In genomic region chr7:79831585-79831984, GRCm38 (mm10) we compare ENCODE assay signal across 12 mouse cellular contexts. TPM values are rescaled to one million over a fixed set of nuclear protein-coding genes. Genes with fewer than 3 reads are reported as not detected.
DNase-seq lines count a peak whose midpoint lies in the region; ATAC-seq and TF ChIP-seq lines count a peak whose summit lies in the region.
"Had no signal": no experiment of that assay in that cellular context is flagged by ENCODE, and none has a peak within 500 bp of the region (broad histone marks: within the 10 kb centered on the region; RNA-seq: fewer than 3 reads in every experiment).

No protein-coding gene starts in this region.

- TF ChIP-seq CTCF in forebrain, postnatal 0 days (IDR thresholded peaks at IDR 0.05; ENCODE audit: low read depth), result no peak
- no peak for TF ChIP-seq CTCF in lung, postnatal 0 days (IDR thresholded peaks at IDR 0.05)

- TF ChIP-seq EP300 in lung, postnatal 0 days (IDR thresholded peaks at IDR 0.05), result no peak

- no peak for ATAC-seq in forebrain, postnatal 0 days
- ATAC-seq in forebrain, embryonic 16.5 days, result no peak
- peak; percentile 62 for ATAC-seq in lung, postnatal 0 days
- no peak for ATAC-seq in midbrain, embryonic 11.5 days (ENCODE audit: low FRiP score)
- ATAC-seq: forebrain, embryonic 15.5 days; Patski had no signal

- H3K36me3 ChIP-seq in forebrain, postnatal 0 days (ENCODE audit: insufficient read depth), result no peaks in the 10 kb centered on the region
- no peaks in the 10 kb centered on the region for H3K36me3 ChIP-seq in forebrain, embryonic 16.5 days (ENCODE audit: control insufficient read depth, insufficient read depth)
- no peaks in the 10 kb centered on the region for H3K36me3 ChIP-seq in lung, postnatal 0 days (ENCODE audit: insufficient read depth, low read length)
- no peaks in the 10 kb centered on the region for H3K36me3 ChIP-seq in midbrain, embryonic 11.5 days (ENCODE audit: control insufficient read depth, insufficient read depth, low read length)
- H3K36me3 ChIP-seq: forebrain, embryonic 15.5 days; midbrain, embryonic 12.5 days had no signal

- no peak overlapping the region for H3K27ac ChIP-seq in forebrain, postnatal 0 days (ENCODE audit: low read depth, low read length)
- no peak overlapping the region for H3K27ac ChIP-seq in forebrain, embryonic 16.5 days (ENCODE audit: low read length)
- H3K27ac ChIP-seq in lung, postnatal 0 days (ENCODE audit: low read length), result peak overlapping the region; percentile 74
- H3K27ac ChIP-seq in midbrain, embryonic 11.5 days (ENCODE audit: low read depth, low read length), result no peak overlapping the region
- H3K27ac ChIP-seq: forebrain, embryonic 15.5 days; midbrain, embryonic 12.5 days had no signal

- no peaks in the 10 kb centered on the region for H3K9me3 ChIP-seq in forebrain, postnatal 0 days (ENCODE audit: low read length)
- H3K9me3 ChIP-seq in forebrain, embryonic 16.5 days (ENCODE audit: control insufficient read depth, low read length), result no peaks in the 10 kb centered on the region
- H3K9me3 ChIP-seq in lung, postnatal 0 days (ENCODE audit: low read length), result no peaks in the 10 kb centered on the region
- H3K9me3 ChIP-seq in midbrain, embryonic 11.5 days (ENCODE audit: control insufficient read depth, low read length), result no peaks in the 10 kb centered on the region
- H3K9me3 ChIP-seq: forebrain, embryonic 15.5 days; midbrain, embryonic 12.5 days had no signal

- DNase-seq in forebrain, postnatal 0 days, result peak; percentile 11
- DNase-seq in heart, adult 8-10 months (ENCODE audit: low spot score), result peak; percentile 36
- peak; percentile 55 for DNase-seq in kidney, adult 9 months
- peak; percentile 77 for DNase-seq in lung, postnatal 0 days (ENCODE audit: low spot score)
- no peak for DNase-seq in midbrain, embryonic 11.5 days (ENCODE audit: low spot score, missing footprints)
- DNase-seq in right cerebral cortex, postnatal 25 days, result no peak
- DNase-seq in ovary, postnatal 14 days (ENCODE audit: low spot score), result no peak
- DNase-seq: left cerebral cortex, postnatal 4 days had no signal

- no peak overlapping the region for H3K9ac ChIP-seq in forebrain, postnatal 0 days
- H3K9ac ChIP-seq in forebrain, embryonic 16.5 days (replicated peaks; ENCODE audit: low read depth, low read length), result no peak overlapping the region
- no peak overlapping the region for H3K9ac ChIP-seq in lung, postnatal 0 days (replicated peaks; ENCODE audit: low read depth)
- no peak overlapping the region for H3K9ac ChIP-seq in midbrain, embryonic 11.5 days (ENCODE audit: low read length)
- H3K9ac ChIP-seq: forebrain, embryonic 15.5 days; midbrain, embryonic 12.5 days had no signal

- WGBS in forebrain, postnatal 0 days, result 60% methylated on average over 6 of the region's 6 CpGs
- 63% methylated on average over 6 of the region's 6 CpGs for WGBS in forebrain, embryonic 16.5 days
- 22% methylated on average over 6 of the region's 6 CpGs for WGBS in lung, postnatal 0 days
- 85% methylated on average over 6 of the region's 6 CpGs for WGBS in midbrain, embryonic 11.5 days

- H3K4me3 ChIP-seq in forebrain, postnatal 0 days (ENCODE audit: low read depth, low read length), result no peak overlapping the region
- no peak overlapping the region for H3K4me3 ChIP-seq in forebrain, embryonic 16.5 days (replicated peaks; ENCODE audit: low read length)
- no peak overlapping the region for H3K4me3 ChIP-seq in lung, postnatal 0 days (ENCODE audit: low read depth, low read length)
- no peak overlapping the region for H3K4me3 ChIP-seq in midbrain, embryonic 11.5 days (ENCODE audit: low read depth, low read length)
- H3K4me3 ChIP-seq: forebrain, embryonic 15.5 days; midbrain, embryonic 12.5 days had no signal

- no peak overlapping the region for H3K4me2 ChIP-seq in forebrain, postnatal 0 days (ENCODE audit: low read depth)
- no peak overlapping the region for H3K4me2 ChIP-seq in forebrain, embryonic 16.5 days (ENCODE audit: low read length)
- no peak overlapping the region for H3K4me2 ChIP-seq in lung, postnatal 0 days (replicated peaks; ENCODE audit: low read depth, low read length)
- H3K4me2 ChIP-seq in midbrain, embryonic 11.5 days, result no peak overlapping the region
- H3K4me2 ChIP-seq: forebrain, embryonic 15.5 days; midbrain, embryonic 12.5 days had no signal

- H3K27me3 ChIP-seq in forebrain, postnatal 0 days (ENCODE audit: insufficient read depth, low read length), result no peaks in the 10 kb centered on the region
- no peaks in the 10 kb centered on the region for H3K27me3 ChIP-seq in forebrain, embryonic 16.5 days (replicated peaks; ENCODE audit: control insufficient read depth, insufficient read depth, low read length)
- H3K27me3 ChIP-seq in lung, postnatal 0 days (replicated peaks; ENCODE audit: insufficient read depth, low read length), result no peaks in the 10 kb centered on the region
- no peaks in the 10 kb centered on the region for H3K27me3 ChIP-seq in midbrain, embryonic 11.5 days (ENCODE audit: control insufficient read depth, insufficient read depth, low read length)
- H3K27me3 ChIP-seq: forebrain, embryonic 15.5 days; midbrain, embryonic 12.5 days; Patski had no signal

- no peaks in the 10 kb centered on the region for H3K4me1 ChIP-seq in forebrain, postnatal 0 days (ENCODE audit: insufficient read depth)
- H3K4me1 ChIP-seq in forebrain, embryonic 16.5 days (replicated peaks; ENCODE audit: control insufficient read depth, insufficient read depth, low read length), result no peaks in the 10 kb centered on the region
- no peaks in the 10 kb centered on the region for H3K4me1 ChIP-seq in lung, postnatal 0 days (ENCODE audit: insufficient read depth, low read depth, low read length)
- no peaks in the 10 kb centered on the region for H3K4me1 ChIP-seq in midbrain, embryonic 11.5 days (ENCODE audit: control insufficient read depth, insufficient read depth, low read length)
- H3K4me1 ChIP-seq: forebrain, embryonic 15.5 days; midbrain, embryonic 12.5 days had no signal

RNA-seq across cellular contexts. Expression of gene Mesp2, which starts 21.1 kb away (rescaled TPM):
- total RNA-seq in forebrain, postnatal 0 days (2014; rRNA removed), result 0.77 and 1.00 TPM in 2 replicates
- 2.1 TPM in 2 replicates for polyA plus RNA-seq in forebrain, postnatal 0 days (2015; fragmentation: Nextera tagmentation; extraction: Ambion mirVana)
- 1.5 and 2.0 TPM in 2 replicates for polyA plus RNA-seq in forebrain, embryonic 16.5 days (2015; fragmentation: Nextera tagmentation; extraction: Ambion mirVana)
- under 1 TPM in 3 of 4 experiments, not detected in 1; 0.22 to 0.23 (median 0.22) TPM for total RNA-seq in heart, adult 8-10 months (2022)
- 0.92 and 0.99 TPM in 2 replicates for polyA plus RNA-seq in lung, postnatal 0 days (2015; fragmentation: Nextera tagmentation; extraction: Ambion mirVana)
- polyA plus RNA-seq in midbrain, embryonic 11.5 days (2014; fragmentation: Nextera tagmentation; extraction: Ambion mirVana), result 0.40 TPM in 2 replicates

RNA-seq across cellular contexts. Expression of gene Anpep, which starts 29.3 kb away (rescaled TPM):
- 3.4 and 5.8 TPM in 2 replicates for total RNA-seq in forebrain, postnatal 0 days (2014; rRNA removed)
- polyA plus RNA-seq in forebrain, postnatal 0 days (2015; fragmentation: Nextera tagmentation; extraction: Ambion mirVana), result 3.7 and 4.7 TPM in 2 replicates
- polyA plus RNA-seq in forebrain, embryonic 16.5 days (2015; fragmentation: Nextera tagmentation; extraction: Ambion mirVana), result 2.1 and 3.6 TPM in 2 replicates
- total RNA-seq in heart, adult 8-10 months (2022), result 10 to 100 TPM in 3 of 4 experiments, 1 to 10 TPM in 1; 9.2 to 16.4 (median 10.3) TPM
- 11.6 TPM in 2 replicates for polyA plus RNA-seq in lung, postnatal 0 days (2015; fragmentation: Nextera tagmentation; extraction: Ambion mirVana)
- polyA plus RNA-seq in midbrain, embryonic 11.5 days (2014; fragmentation: Nextera tagmentation; extraction: Ambion mirVana), result 3.4 and 5.6 TPM in 2 replicates

RNA-seq across cellular contexts. Expression of gene Mesp1, which starts 38.0 kb away (rescaled TPM):
- total RNA-seq in forebrain, postnatal 0 days (2014; rRNA removed), result 0.23 and 1.6 TPM in 2 replicates
- 0.77 and 1.1 TPM in 2 replicates for polyA plus RNA-seq in forebrain, postnatal 0 days (2015; fragmentation: Nextera tagmentation; extraction: Ambion mirVana)
- not detected in 2 replicates for polyA plus RNA-seq in forebrain, embryonic 16.5 days (2015; fragmentation: Nextera tagmentation; extraction: Ambion mirVana)
- not detected for total RNA-seq in heart, adult 8-10 months (2022)
- polyA plus RNA-seq in lung, postnatal 0 days (2015; fragmentation: Nextera tagmentation; extraction: Ambion mirVana), result 0.11 and 0.21 TPM in 2 replicates
- polyA plus RNA-seq in midbrain, embryonic 11.5 days (2014; fragmentation: Nextera tagmentation; extraction: Ambion mirVana), result not detected in 2 replicates
- polyA plus RNA-seq: forebrain, embryonic 15.5 days; midbrain, embryonic 12.5 days; Patski had no signal

Comparison
In these comparisons a context has a peak if more than half of its experiments do, and no peak if none do; other contexts are left out.
1. DNase-seq: peak in forebrain, postnatal 0 days (single experiment), heart, adult 8-10 months (single experiment), kidney, adult 9 months (single experiment) and lung, postnatal 0 days (single experiment); none in midbrain, embryonic 11.5 days (single experiment), right cerebral cortex, postnatal 25 days (single experiment) and ovary, postnatal 14 days (single experiment).